Mouse (Mus musculus) embryo, embryonic 11 days (tissue): Measurements from ENCODE around the gene Phlpp1.

Experiments used
- DNase-seq: peaks from one replicate; pipeline ENCODE4 v3.0.0-alpha.2; 2015

Phlpp1 gene

DNA sequence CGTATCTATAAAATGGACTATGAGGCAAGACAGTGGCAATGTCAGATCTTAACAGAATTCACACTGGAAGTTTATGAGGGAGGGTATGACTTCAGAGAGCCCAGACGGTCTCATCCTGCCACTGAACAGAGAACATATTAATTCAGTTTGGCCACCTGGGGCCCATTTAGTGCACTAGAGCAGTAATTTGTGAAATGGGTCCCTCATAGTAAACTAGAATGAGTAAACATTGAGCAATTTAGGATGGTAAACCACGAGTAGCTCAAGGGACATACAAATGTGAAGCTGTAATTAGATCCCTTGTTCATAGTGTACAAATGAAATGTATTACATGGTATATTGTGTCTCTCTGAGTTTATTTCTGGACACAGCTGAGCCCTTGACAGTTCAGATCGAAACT lies 3.6 kb upstream of the Phlpp1 start:
- DNase-seq, result no peak

- no peak for DNase-seq
Measured at GRCm38 (mm10) chr1:106168801-106169200, 2.8 kb upstream of the Phlpp1 start.

DNA sequence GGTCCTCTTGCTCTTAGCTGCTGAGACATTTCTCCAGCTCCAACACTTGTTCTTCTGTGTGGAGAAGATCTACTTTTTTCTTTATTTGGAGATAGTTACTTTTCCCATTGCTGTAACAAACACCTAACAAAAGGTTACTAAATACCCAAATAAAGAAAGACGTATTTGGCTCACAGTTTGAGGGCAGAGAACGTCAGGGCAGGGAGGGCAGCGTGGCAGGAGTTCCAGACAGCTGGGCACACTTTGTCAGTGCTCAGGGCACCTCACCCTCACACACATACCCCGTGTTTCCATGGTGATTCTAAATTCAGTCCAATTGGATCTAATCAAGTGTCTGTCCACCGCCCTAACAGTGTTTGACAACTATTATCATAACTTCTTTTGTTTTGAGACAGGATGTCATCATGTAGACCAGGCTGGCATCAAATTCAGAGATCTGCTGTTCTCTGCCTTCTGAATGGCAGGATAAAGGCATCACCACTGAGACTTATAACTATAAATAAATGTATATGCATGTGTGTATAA lies 1.7 kb upstream of the Phlpp1 start:
- DNase-seq, result no peak

DNA sequence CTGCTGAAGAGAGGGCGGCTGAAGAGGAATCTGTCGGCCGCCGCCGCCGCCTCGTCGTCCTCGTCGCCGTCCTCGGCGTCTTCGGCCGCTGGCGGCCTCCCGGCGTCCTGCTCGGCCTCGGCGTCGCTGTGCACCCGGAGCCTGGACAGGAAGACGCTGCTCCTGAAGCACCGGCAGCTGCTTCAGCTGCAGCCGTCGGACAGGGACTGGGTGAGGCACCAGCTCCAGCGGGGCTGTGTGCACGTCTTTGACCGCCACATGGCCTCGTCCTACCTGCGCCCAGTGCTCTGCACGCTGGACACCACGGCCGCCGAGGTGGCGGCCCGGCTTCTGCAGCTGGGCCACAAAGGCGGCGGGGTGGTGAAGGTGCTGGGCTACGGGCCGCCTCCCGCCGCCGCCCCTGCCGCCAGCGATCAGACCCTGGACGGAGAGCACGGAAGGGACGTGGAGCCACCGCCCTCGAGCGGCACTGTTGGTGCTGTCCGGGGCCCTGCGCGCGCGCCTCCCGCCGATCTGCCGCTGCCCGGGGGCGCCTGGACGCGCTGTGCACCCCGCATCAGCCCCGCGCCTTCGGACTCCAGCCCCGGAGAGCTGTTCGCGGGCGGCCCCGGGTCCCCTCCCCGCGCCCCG lies 864 bp downstream of the Phlpp1 start:
- DNase-seq, result peak; percentile 74

DNA sequence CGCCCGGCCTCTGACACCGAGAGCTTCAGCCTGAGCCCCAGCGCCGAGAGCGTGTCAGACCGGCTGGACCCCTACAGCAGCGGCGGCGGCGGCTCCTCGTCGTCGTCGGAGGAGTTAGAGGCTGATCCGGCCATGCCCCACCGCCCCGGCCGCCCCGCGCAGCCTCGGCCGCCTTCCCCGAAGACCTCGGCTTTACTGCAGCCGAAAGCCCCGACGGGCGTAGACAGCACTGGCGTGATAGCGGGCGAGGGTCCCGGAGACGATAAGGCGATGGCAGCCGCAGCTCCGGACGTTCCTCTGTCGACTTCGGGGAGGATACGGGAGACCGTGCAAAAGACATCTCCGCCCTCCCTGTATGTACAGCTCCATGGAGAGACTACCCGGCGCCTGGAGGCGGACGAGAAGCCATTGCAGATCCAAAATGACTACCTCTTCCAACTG lies 1.4 kb downstream of the Phlpp1 start:
- peak; percentile 57 for DNase-seq

DNA sequence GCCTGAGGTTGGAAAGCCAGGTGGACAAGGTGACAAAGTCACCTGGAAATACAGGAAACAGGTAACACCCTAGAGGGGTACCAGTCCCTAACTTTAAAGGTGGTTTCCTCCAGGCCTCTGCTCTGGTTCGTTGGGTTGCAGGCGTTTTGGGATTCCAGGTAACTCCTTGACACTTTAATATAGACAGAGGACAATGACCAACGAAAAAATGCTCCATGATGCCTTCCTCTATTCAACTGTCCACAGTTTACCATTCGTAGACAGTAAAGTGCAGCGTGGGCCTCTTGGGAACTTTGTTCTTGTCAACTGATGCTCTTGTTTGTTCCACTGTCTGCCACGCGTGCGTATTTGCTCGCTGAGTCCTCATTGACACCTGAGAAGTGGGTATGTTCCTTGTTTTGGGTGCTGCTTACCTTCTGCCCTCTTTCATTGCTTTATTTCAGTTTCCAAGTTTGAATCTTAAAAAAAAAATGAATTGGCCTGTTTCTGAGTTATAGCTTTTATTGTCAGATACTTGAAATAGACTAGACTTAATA lies 2.1 kb downstream of the Phlpp1 start:
- DNase-seq, result no peak

DNA sequence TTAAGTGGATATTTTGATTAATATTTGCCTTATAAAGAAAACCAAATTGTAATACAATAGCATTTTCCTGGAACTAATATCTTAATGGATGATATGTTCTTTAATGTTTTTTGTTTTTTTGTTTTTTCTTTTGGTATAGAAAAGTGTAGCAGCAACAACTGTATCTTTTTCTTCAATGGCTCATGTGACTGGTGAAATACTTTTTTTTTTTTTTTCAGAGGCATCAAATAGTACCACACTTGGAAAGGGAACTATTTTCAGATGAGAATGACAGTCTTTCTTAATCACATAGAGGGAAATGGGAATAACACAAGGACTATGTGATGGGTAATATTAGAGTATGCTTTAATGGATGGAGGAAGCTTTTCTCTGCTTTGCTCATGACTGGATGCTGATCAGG lies 3.0 kb downstream of the Phlpp1 start:
- DNase-seq, result no peak

DNA sequence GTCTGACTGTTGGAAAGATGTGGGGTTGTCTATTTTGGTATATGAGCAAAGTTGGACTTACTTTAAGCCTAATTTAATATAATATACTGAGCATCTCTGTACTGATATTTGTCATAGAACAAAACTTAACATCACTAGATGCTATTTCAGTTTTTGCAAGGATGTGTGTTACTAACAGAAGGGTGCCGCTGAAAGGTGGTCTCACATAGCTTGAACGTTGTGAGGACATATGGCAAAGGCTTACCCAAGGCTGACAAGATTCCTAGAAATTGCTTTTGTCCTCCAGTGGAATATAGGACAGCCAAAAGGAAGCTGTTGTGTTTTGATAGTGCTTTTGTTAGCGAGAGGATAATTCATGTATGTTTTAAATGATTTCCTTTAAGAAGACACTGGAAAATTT lies 3.8 kb downstream of the Phlpp1 start:
- no peak for DNase-seq

DNA sequence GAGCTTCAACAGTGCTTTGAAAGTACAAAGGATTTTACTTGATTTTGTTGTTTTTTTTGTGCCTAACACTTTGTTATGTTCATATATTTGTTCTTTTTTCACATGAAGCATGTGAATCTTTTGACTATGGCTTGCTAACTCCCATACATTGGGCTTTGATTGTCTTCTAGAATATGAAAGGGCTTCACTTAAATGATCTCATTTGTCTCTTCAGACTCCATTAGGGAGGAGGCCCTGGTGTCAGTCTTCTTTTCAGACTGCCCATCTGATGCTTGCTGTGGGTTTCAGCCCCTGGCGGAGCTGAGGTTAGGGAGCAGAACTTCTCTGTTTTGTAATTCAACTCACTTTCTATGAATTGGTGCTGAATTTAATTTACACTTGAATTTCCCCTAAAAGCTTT lies 5.2 kb downstream of the Phlpp1 start:
- no peak for DNase-seq

- no peak for DNase-seq
Measured at GRCm38 (mm10) chr1:106177868-106178790, 6.6 kb downstream of the Phlpp1 start.

- no peak for DNase-seq
Measured at GRCm38 (mm10) chr1:106183701-106184100, 12.1 kb downstream of the Phlpp1 start.

DNA sequence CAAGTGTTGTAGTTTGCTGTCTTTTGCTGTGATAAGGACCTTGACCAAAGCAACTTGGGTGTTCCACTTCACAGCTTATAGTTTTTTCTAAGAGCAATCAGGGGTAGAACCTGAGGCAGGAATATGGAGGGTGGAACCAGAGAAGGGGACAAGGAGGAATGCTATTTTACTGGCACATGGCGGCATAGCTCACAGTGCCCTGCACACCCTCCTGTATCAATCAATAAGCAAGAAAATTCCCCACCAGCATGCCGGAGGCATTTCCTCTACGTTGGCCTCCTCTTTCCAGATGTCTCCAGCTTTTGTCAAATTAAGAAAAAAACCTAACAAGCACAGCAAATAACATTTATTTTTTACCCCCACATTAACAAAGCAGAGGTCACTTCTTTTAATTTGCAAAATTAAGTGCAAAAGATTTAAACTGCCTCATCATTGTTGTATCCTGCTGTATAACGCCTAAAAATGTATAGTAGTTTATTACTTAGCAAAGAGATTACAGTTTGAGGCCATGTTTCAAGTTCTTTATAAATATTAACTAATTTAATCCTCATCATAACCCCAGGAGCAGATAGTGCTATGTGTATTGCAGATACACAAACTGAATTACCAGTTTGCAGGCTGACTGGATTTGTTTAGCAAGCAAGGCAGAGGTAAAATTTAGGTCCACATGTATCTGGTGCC lies 13.4 kb downstream of the Phlpp1 start:
- no peak for DNase-seq

- DNase-seq, result no peak
Measured at GRCm38 (mm10) chr1:106185461-106185924, 13.9 kb downstream of the Phlpp1 start.

- no peak for DNase-seq
Measured at GRCm38 (mm10) chr1:106186062-106186461, 14.5 kb downstream of the Phlpp1 start.

DNA sequence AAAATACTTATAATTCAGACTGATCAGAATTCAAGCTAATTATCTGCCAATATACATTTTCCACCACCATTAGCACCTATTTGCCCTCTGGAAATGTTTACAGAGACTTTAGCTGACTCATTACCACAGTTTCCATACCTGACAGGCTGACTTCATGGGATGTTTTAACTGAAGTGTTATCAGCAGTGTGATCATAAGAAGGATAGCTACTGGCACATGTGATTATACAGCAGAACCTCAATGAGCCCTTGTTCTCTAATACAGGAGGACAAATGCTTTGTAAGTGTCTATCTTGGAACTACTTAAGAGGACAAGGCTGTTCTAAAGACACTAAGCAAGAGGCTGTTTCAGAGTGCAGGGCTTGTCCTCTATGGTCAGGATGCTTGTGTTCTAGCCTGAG lies 15.9 kb downstream of the Phlpp1 start:
- DNase-seq, result no peak

- no peak for DNase-seq
Measured at GRCm38 (mm10) chr1:106188756-106189155, 17.2 kb downstream of the Phlpp1 start.

DNA sequence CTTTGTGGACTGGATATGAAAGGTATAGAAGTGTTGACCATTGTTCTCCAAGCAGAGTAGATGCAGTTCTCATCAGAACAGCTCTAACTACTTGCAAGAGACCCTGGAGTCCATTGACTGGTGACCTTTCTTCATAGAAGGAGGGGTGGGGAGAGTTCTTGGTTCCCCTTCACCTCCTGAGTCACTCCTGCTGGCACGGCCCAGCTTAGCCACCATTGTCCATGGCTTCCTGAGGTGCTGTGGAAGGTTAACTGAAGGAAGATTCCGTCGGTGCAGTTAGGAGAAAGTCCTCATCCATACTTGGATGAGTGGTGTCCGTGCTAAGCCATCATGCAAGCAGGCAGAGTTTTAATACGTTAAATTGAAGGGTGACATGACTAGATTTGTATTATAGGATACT lies 17.8 kb downstream of the Phlpp1 start:
- DNase-seq, result no peak

GRCm38 (mm10) chr1:106190695-106191094 lies 19.1 kb downstream of the Phlpp1 start:
- DNase-seq, result no peak

- DNase-seq, result no peak
Measured at GRCm38 (mm10) chr1:106191885-106192284, 20.3 kb downstream of the Phlpp1 start.

DNA sequence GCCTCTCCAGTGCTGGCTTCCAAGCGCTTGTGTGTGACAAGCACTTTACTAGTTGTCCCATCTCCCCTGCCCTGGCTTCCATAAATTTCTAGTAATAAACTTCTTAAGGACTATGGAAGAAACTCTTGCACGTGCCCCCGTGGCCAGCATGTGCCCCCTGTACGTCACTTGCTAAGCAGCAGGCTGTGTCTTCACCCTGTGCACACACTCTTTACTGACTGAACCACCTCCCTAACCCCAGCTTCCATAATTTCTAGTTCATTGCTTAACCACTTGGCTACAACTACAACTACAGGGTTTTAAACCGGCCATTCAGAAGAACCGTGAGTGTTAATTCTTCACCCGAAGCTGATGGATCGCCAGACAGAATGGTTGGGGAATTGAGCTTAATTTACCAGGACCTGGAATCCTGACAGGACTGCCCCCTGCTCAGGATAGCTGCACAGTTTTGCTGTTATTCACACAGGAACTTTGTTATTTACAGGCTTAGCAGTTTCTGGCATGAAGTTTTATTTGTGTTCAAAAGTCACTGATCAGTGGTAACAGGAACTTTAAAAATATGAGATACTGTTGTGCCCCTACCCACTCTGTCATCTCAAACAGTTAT lies 21.4 kb downstream of the Phlpp1 start:
- no peak for DNase-seq

DNA sequence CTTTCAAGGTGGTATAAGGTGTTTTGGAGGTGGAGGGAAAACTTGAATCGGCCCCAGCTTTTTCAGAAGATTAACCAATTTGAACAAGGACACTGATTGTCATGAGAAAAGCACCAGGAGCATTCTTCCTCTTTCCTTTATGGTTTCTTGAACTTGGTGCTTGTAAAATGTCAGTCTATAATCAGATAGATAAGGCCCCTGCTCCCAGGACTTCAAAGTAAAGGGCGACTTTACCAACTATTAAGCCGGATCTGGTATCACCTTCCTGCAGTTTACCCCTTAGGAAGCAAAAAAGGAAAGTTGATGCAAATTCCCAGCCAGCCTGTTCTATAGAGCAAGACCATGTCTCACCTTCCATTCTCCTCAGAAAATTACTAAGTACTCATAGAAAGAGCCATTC lies 21.9 kb downstream of the Phlpp1 start:
- DNase-seq, result no peak

GRCm38 (mm10) chr1:106194263-106194662 lies 22.7 kb downstream of the Phlpp1 start:
- DNase-seq, result no peak

- no peak for DNase-seq
Measured at GRCm38 (mm10) chr1:106197991-106198390, 26.4 kb downstream of the Phlpp1 start.
